Mouse (Mus musculus): ENCODE measurements around the gene Epb41l3. TPM values are rescaled to one million over a fixed set of nuclear protein-coding genes. Genes with fewer than 3 reads are reported as not detected.
"Not testable (repeated sequence)": the region's sequence is repeated elsewhere in the genome, so short reads cannot be mapped to it uniquely, and the experiment has no call there.

Gene Epb41l3
- total RNA-seq, 1 experiment from 2014 or later, result 3.2 TPM

- no peak for ATAC-seq (replicated peaks; ENCODE audit: low read depth, poor library complexity, severe bottlenecking)
Observed at GRCm38 (mm10) chr17:69105035-69105798, 29.7 kb downstream of the Epb41l3 start.

GRCm38 (mm10) chr17:69105799-69106401, 30.4 kb downstream of the Epb41l3 start:
- 0 out of 2 replicates have a peak, but pooled peaks have one; percentile 56 for ATAC-seq (replicated peaks; ENCODE audit: low read depth, poor library complexity, severe bottlenecking)

- ATAC-seq (replicated peaks; ENCODE audit: low read depth, poor library complexity, severe bottlenecking), result peak; percentile 50; the same call in 1 of the 2 replicates
Observed at GRCm38 (mm10) chr17:69109216-69109615, 33.7 kb downstream of the Epb41l3 start.

- no peak for ATAC-seq (replicated peaks; ENCODE audit: low read depth, poor library complexity, severe bottlenecking)
Observed at GRCm38 (mm10) chr17:69112232-69112631, 36.7 kb downstream of the Epb41l3 start.

GRCm38 (mm10) chr17:69119183-69119582, 43.7 kb downstream of the Epb41l3 start:
- ATAC-seq (replicated peaks; ENCODE audit: low read depth, poor library complexity, severe bottlenecking), result no peak

GRCm38 (mm10) chr17:69120533-69121358, 45.3 kb downstream of the Epb41l3 start:
- 0 out of 2 replicates have a peak, but pooled peaks have one; percentile 39 for ATAC-seq (replicated peaks; ENCODE audit: low read depth, poor library complexity, severe bottlenecking)

GRCm38 (mm10) chr17:69122403-69122802, 46.9 kb downstream of the Epb41l3 start:
- not testable (repeated sequence) for ATAC-seq (replicated peaks; ENCODE audit: low read depth, poor library complexity, severe bottlenecking)

GRCm38 (mm10) chr17:69127436-69127835, 52.0 kb downstream of the Epb41l3 start:
- ATAC-seq (replicated peaks; ENCODE audit: low read depth, poor library complexity, severe bottlenecking), result no peak

- no peak for ATAC-seq (replicated peaks; ENCODE audit: low read depth, poor library complexity, severe bottlenecking)
Observed at GRCm38 (mm10) chr17:69127981-69128380, 52.5 kb downstream of the Epb41l3 start.

GRCm38 (mm10) chr17:69129434-69129833, 54.0 kb downstream of the Epb41l3 start:
- no peak for ATAC-seq (replicated peaks; ENCODE audit: low read depth, poor library complexity, severe bottlenecking)

- ATAC-seq (replicated peaks; ENCODE audit: low read depth, poor library complexity, severe bottlenecking), result peak; percentile 42; the same call in 1 of the 2 replicates
Observed at GRCm38 (mm10) chr17:69143017-69143416, 67.5 kb downstream of the Epb41l3 start.

GRCm38 (mm10) chr17:69150826-69151225, 75.3 kb downstream of the Epb41l3 start:
- ATAC-seq (replicated peaks; ENCODE audit: low read depth, poor library complexity, severe bottlenecking), result no peak

GRCm38 (mm10) chr17:69151281-69151680, 75.8 kb downstream of the Epb41l3 start:
- ATAC-seq (replicated peaks; ENCODE audit: low read depth, poor library complexity, severe bottlenecking), result no peak

GRCm38 (mm10) chr17:69155034-69155433, 79.6 kb downstream of the Epb41l3 start:
- no peak for ATAC-seq (replicated peaks; ENCODE audit: low read depth, poor library complexity, severe bottlenecking)

GRCm38 (mm10) chr17:69156522-69157100, 81.1 kb downstream of the Epb41l3 start:
- peak; percentile 78 for ATAC-seq (replicated peaks; ENCODE audit: low read depth, poor library complexity, severe bottlenecking)

- ATAC-seq (replicated peaks; ENCODE audit: low read depth, poor library complexity, severe bottlenecking), result peak; percentile 74
Observed at GRCm38 (mm10) chr17:69157101-69157808, 81.8 kb downstream of the Epb41l3 start.

- ATAC-seq (replicated peaks; ENCODE audit: low read depth, poor library complexity, severe bottlenecking), result no peak
Observed at GRCm38 (mm10) chr17:69157809-69158185, 82.3 kb downstream of the Epb41l3 start.

GRCm38 (mm10) chr17:69158690-69159089, 83.2 kb downstream of the Epb41l3 start:
- no peak for ATAC-seq (replicated peaks; ENCODE audit: low read depth, poor library complexity, severe bottlenecking)

- ATAC-seq (replicated peaks; ENCODE audit: low read depth, poor library complexity, severe bottlenecking), result no peak
Observed at GRCm38 (mm10) chr17:69162731-69163130, 87.2 kb downstream of the Epb41l3 start.
